Mouse (Mus musculus) left cerebral cortex, adult 11 months (tissue): ENCODE data around the gene Atf7ip2.
A peak's percentile ranks its signal among the peaks of the same experiment; 100 is the strongest.
"Not testable (repeated sequence)": the region's sequence is repeated elsewhere in the genome, so short reads cannot be mapped to it uniquely, and the experiment has no call there.

Experiments used
- DNase-seq: peaks from one replicate; pipeline ENCODE4 v3.0.0; 2022; ENCODE audit warnings: low spot score

Atf7ip2 gene

GRCm38 (mm10) chr16:10192679-10193506, at the start of gene Atf7ip2:
Gene Atf7ip2, plus strand, starts transcription at chr16:10192712.
- DNase-seq = peak; percentile 14

- DNase-seq = no peak
Observed at GRCm38 (mm10) chr16:10143166-10143565, 49.3 kb upstream of the Atf7ip2 start.

GRCm38 (mm10) chr16:10147401-10147800, 45.1 kb upstream of the Atf7ip2 start:
- DNase-seq = no peak

- no peak for DNase-seq
Observed at GRCm38 (mm10) chr16:10169123-10169905, 23.2 kb upstream of the Atf7ip2 start.

GRCm38 (mm10) chr16:10170005-10170404, 22.5 kb upstream of the Atf7ip2 start, which contains the start of gene Rpl39l:
Gene Rpl39l, plus strand, starts transcription at chr16:10170226.
- no peak for DNase-seq

- no peak for DNase-seq
Observed at GRCm38 (mm10) chr16:10171276-10171675, 21.2 kb upstream of the Atf7ip2 start.

- DNase-seq = no peak
Observed at GRCm38 (mm10) chr16:10172179-10172820, 20.2 kb upstream of the Atf7ip2 start.

- DNase-seq = not testable (repeated sequence)
Observed at GRCm38 (mm10) chr16:10187461-10187860, 5.1 kb upstream of the Atf7ip2 start.

GRCm38 (mm10) chr16:10208777-10209176, 16.3 kb downstream of the Atf7ip2 start:
- no peak for DNase-seq

GRCm38 (mm10) chr16:10216366-10216765, 23.9 kb downstream of the Atf7ip2 start:
- DNase-seq = not testable (repeated sequence)

- DNase-seq = not testable (repeated sequence)
Observed at GRCm38 (mm10) chr16:10217020-10217419, 24.5 kb downstream of the Atf7ip2 start.

GRCm38 (mm10) chr16:10227361-10227760, 34.8 kb downstream of the Atf7ip2 start:
- DNase-seq = no peak

- no peak for DNase-seq
Observed at GRCm38 (mm10) chr16:10236601-10237000, 44.1 kb downstream of the Atf7ip2 start.

GRCm38 (mm10) chr16:10253993-10254392, 61.5 kb downstream of the Atf7ip2 start:
- DNase-seq = no peak

GRCm38 (mm10) chr16:10272256-10272655, 79.7 kb downstream of the Atf7ip2 start:
- no peak for DNase-seq

GRCm38 (mm10) chr16:10274465-10274864, 82.0 kb downstream of the Atf7ip2 start:
- no peak for DNase-seq

- not testable (repeated sequence) for DNase-seq
Observed at GRCm38 (mm10) chr16:10276778-10277177, 84.3 kb downstream of the Atf7ip2 start.

- DNase-seq = peak; percentile 74
Observed at GRCm38 (mm10) chr16:10280286-10280951, 87.9 kb downstream of the Atf7ip2 start.

GRCm38 (mm10) chr16:10281890-10282289, 89.4 kb downstream of the Atf7ip2 start:
- no peak for DNase-seq

GRCm38 (mm10) chr16:10286513-10287268, 94.2 kb downstream of the Atf7ip2 start:
- DNase-seq = peak; percentile 29

- DNase-seq = no peak
Observed at GRCm38 (mm10) chr16:10288115-10288514, 95.6 kb downstream of the Atf7ip2 start.
